Mouse (Mus musculus): ENCODE data around the gene Dnah6. TPM values are rescaled to one million over a fixed set of nuclear protein-coding genes. Genes with fewer than 3 reads are reported as not detected.

Gene Dnah6
- polyA plus RNA-seq, 1 experiment from 2014 or later = 0.95 TPM

DNA sequence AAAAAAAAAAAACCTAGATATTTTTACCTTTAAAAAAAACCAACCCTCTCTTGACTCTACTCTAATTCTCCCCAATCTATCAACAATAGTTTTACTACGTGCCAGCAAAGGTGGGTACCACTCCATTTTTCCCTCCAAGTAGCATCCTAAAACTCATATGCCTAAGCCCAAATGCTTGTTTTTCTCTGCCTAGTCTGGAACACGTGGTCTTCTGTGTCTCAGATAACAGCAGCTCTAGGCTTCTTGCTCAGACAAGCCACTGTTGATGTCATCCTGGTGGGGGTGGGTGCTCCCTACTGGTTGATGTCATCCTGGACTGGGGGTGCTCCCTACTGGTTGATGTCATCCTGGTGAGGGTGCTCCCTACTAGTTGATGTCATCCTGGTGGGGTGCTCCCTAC lies 17.7 kb downstream of the Dnah6 start:
- Histone ChIP-seq H3K9ac (replicated peaks; ENCODE audit: low read depth) (no peak overlapping the region), H3K4me2 (replicated peaks; ENCODE audit: low read depth, low read length) (no peak overlapping the region), H3K9me3 (ENCODE audit: low read length) (no peaks in the 10 kb centered on the region), H3K27ac (ENCODE audit: low read length) (no peak overlapping the region), H3K27me3 (replicated peaks; ENCODE audit: insufficient read depth, low read length) (no peaks in the 10 kb centered on the region), H3K4me3 (ENCODE audit: low read depth, low read length) (no peak overlapping the region), H3K36me3 (ENCODE audit: insufficient read depth, low read length) (no peaks in the 10 kb centered on the region), H3K4me1 (ENCODE audit: insufficient read depth, low read depth, low read length) (no peaks in the 10 kb centered on the region)
- no peak for TF ChIP-seq EP300 (IDR thresholded peaks at IDR 0.05)
- TF ChIP-seq CTCF (IDR thresholded peaks at IDR 0.05) = no peak
- no peak for ATAC-seq
- DNase-seq (ENCODE audit: low spot score) = no peak
- WGBS = 67% methylated on average over 2 of the region's 2 CpGs

DNA sequence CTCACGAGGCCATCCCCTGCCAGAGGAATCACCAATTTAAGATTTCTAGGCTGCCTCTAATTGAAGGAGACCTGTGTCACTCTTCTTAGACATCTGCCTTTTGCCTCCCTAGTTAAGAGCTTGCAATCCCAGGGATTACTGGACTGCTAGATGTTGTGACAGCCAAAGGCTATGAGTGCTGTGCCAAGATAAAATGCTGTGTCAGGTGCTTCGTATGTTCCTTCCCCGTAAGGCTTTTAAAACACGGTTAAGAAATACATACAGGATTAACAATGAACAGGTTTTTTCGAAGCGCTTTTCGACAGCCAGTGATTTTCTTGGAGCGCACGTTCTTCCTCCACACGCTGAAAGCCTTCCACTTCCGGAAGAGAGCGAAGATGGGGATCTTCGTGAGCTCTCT lies 26.2 kb downstream of the Dnah6 start:
- no peak for DNase-seq (ENCODE audit: low spot score)

DNA sequence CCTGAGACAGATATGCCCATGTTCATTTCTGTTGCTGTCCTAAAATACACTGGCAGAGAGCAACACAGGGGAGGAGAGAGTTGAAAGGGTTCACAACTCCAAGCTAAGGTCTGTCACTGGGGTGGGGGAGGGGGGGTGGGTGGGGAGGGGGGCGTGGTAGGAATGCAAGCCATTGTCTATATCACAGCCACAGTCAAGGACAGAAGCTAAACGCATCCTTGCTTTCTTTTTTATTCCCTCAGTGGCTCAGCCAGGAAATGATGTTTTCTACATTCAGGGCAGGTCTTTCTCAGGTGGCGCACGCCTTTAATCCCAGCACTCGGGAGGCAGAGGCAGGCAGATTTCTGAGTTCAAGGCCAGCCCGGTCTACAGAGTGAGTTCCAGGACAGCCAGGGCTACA lies 30.7 kb downstream of the Dnah6 start:
- Histone ChIP-seq H3K27me3 (replicated peaks; ENCODE audit: insufficient read depth, low read length) (no peaks in the 10 kb centered on the region), H3K4me3 (ENCODE audit: low read depth, low read length) (no peak overlapping the region), H3K4me2 (replicated peaks; ENCODE audit: low read depth, low read length) (no peak overlapping the region), H3K36me3 (ENCODE audit: insufficient read depth, low read length) (no peaks in the 10 kb centered on the region), H3K27ac (ENCODE audit: low read length) (no peak overlapping the region), H3K9me3 (ENCODE audit: low read length) (no peaks in the 10 kb centered on the region), H3K4me1 (ENCODE audit: insufficient read depth, low read depth, low read length) (no peaks in the 10 kb centered on the region), H3K9ac (replicated peaks; ENCODE audit: low read depth) (no peak overlapping the region)
- no peak for DNase-seq (ENCODE audit: low spot score)
- TF ChIP-seq EP300 (IDR thresholded peaks at IDR 0.05) (no peak), CTCF (IDR thresholded peaks at IDR 0.05) (no peak)
- ATAC-seq = no peak
- 73% methylated on average over 6 of the region's 6 CpGs for WGBS

More for the DNA sequence above, 26.2 kb downstream of the Dnah6 start:
- TF ChIP-seq EP300 (IDR thresholded peaks at IDR 0.05) = no peak
- no peak for TF ChIP-seq CTCF (IDR thresholded peaks at IDR 0.05)
- no peaks in the 10 kb centered on the region for H3K27me3 ChIP-seq (replicated peaks; ENCODE audit: insufficient read depth, low read length)
- no peaks in the 10 kb centered on the region for H3K9me3 ChIP-seq (ENCODE audit: low read length)
- no peak overlapping the region for H3K4me3 ChIP-seq (ENCODE audit: low read depth, low read length)
- no peaks in the 10 kb centered on the region for H3K36me3 ChIP-seq (ENCODE audit: insufficient read depth, low read length)
- no peak overlapping the region for H3K27ac ChIP-seq (ENCODE audit: low read length)
- no peak for ATAC-seq
- H3K4me2 ChIP-seq (replicated peaks; ENCODE audit: low read depth, low read length) = no peak overlapping the region
- H3K9ac ChIP-seq (replicated peaks; ENCODE audit: low read depth) = no peak overlapping the region
- no peaks in the 10 kb centered on the region for H3K4me1 ChIP-seq (ENCODE audit: insufficient read depth, low read depth, low read length)
- 91% methylated on average over 13 of the region's 13 CpGs for WGBS

DNA sequence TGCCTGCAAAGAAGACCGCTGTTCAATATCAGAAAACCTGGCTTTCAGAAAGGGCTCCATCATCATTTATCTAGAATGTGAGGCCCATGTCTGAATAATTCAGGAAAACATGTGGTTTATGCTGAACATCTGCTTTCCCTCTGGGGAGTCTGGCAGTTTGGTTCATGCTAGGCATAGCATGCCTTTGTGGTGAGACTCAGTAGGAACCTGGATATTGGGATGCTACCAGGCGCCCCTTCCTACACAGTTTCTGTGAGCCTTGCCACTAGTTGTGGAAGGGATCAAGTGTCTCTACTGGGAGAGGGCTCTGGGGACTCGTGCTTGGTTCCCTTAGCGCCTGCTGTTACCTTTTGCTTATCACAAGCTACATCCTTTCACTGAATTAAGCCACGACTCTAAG lies 37.2 kb downstream of the Dnah6 start:
- 75% methylated on average over 5 of the region's 5 CpGs for WGBS
- Histone ChIP-seq H3K27me3 (replicated peaks; ENCODE audit: insufficient read depth, low read length) (no peaks in the 10 kb centered on the region), H3K4me1 (ENCODE audit: insufficient read depth, low read depth, low read length) (no peaks in the 10 kb centered on the region), H3K27ac (ENCODE audit: low read length) (no peak overlapping the region), H3K4me3 (ENCODE audit: low read depth, low read length) (no peak overlapping the region), H3K9ac (replicated peaks; ENCODE audit: low read depth) (no peak overlapping the region), H3K4me2 (replicated peaks; ENCODE audit: low read depth, low read length) (no peak overlapping the region), H3K9me3 (ENCODE audit: low read length) (no peaks in the 10 kb centered on the region), H3K36me3 (ENCODE audit: insufficient read depth, low read length) (no peaks in the 10 kb centered on the region)
- ATAC-seq = no peak
- DNase-seq (ENCODE audit: low spot score) = no peak
- TF ChIP-seq EP300 (IDR thresholded peaks at IDR 0.05) (no peak), CTCF (IDR thresholded peaks at IDR 0.05) (no peak)

DNA sequence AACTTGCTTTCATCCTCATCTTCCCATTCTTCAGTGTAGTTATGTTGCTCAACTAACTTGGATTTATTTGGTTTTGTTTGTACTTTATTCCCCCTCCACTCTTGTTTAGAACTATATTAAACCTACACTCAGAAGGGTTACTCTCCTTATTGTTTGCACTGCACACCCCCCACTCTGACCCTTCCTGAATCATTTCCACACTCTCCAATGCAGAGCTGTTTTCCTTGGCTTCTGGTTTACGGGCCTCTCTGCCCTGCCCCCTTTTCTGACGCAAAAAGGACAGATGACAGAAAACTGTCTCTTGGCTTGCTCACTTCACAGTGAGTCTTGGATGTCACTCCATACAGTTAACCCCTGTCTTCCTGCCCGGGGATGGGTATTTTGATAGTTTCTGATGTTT lies 38.5 kb downstream of the Dnah6 start:
- no peak overlapping the region for H3K9ac ChIP-seq (replicated peaks; ENCODE audit: low read depth)
- ATAC-seq (no peak), DNase-seq (ENCODE audit: low spot score) (no peak)
- no peaks in the 10 kb centered on the region for H3K36me3 ChIP-seq (ENCODE audit: insufficient read depth, low read length)
- H3K9me3 ChIP-seq (ENCODE audit: low read length) = no peaks in the 10 kb centered on the region
- no peaks in the 10 kb centered on the region for H3K27me3 ChIP-seq (replicated peaks; ENCODE audit: insufficient read depth, low read length)
- TF ChIP-seq CTCF (IDR thresholded peaks at IDR 0.05) = no peak
- H3K4me2 ChIP-seq (replicated peaks; ENCODE audit: low read depth, low read length) = no peak overlapping the region
- H3K4me1 ChIP-seq (ENCODE audit: insufficient read depth, low read depth, low read length) = no peaks in the 10 kb centered on the region
- no peak overlapping the region for H3K4me3 ChIP-seq (ENCODE audit: low read depth, low read length)
- no peak overlapping the region for H3K27ac ChIP-seq (ENCODE audit: low read length)
- WGBS = 36% methylated on average over 3 of the region's 3 CpGs

DNA sequence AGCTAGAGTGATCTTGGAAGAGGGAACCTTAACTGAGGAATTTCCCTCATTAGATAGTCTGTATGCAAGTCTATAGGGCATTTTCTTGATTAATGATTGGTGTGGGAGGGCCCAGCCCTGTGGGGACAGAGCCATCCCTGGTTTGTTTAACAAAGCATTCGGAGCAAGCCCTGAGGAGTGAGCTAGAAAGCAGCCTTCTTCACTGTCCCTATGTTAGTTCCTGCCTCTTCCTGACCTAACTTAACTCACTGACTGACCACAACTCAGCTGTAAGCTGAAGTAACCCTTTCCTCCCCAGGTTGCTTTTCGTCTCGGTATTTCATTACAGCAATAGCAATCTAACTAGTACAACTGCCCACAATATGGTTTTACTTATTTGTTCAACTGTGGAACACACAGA lies 39.0 kb downstream of the Dnah6 start:
- WGBS = 29% methylated on average over 3 of the region's 3 CpGs
- TF ChIP-seq EP300 (IDR thresholded peaks at IDR 0.05) (no peak), CTCF (IDR thresholded peaks at IDR 0.05) (no peak)
- Histone ChIP-seq H3K27ac (ENCODE audit: low read length) (no peak overlapping the region), H3K9ac (replicated peaks; ENCODE audit: low read depth) (no peak overlapping the region), H3K27me3 (replicated peaks; ENCODE audit: insufficient read depth, low read length) (no peaks in the 10 kb centered on the region), H3K36me3 (ENCODE audit: insufficient read depth, low read length) (no peaks in the 10 kb centered on the region), H3K9me3 (ENCODE audit: low read length) (no peaks in the 10 kb centered on the region), H3K4me2 (replicated peaks; ENCODE audit: low read depth, low read length) (no peak overlapping the region), H3K4me3 (ENCODE audit: low read depth, low read length) (no peak overlapping the region), H3K4me1 (ENCODE audit: insufficient read depth, low read depth, low read length) (no peaks in the 10 kb centered on the region)
- no peak for ATAC-seq
- DNase-seq (ENCODE audit: low spot score) = no peak

DNA sequence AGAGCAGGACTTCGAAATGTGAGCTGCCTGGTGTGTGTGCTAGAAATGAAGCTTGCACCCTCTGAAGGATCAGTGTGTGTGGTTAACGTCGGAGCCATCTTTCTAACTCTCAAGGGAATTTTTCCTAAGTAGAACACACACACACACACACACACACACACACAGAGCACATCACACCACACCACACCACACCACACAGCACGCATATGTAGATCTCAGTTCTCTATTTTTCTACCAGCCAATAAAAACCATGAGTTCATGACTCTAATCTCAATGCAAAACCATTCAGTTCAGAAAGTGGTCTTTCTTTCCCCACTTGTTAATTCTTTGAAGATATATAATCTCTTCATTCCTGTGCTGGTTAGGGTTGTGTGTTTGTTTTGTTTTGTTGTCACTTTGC lies 39.4 kb downstream of the Dnah6 start:
- TF ChIP-seq EP300 (IDR thresholded peaks at IDR 0.05) (no peak), CTCF (IDR thresholded peaks at IDR 0.05) (no peak)

More for the DNA sequence above, 39.4 kb downstream of the Dnah6 start:
- DNase-seq (ENCODE audit: low spot score) (no peak), ATAC-seq (no peak)
- Histone ChIP-seq H3K4me3 (ENCODE audit: low read depth, low read length) (no peak overlapping the region), H3K27ac (ENCODE audit: low read length) (no peak overlapping the region), H3K4me1 (ENCODE audit: insufficient read depth, low read depth, low read length) (no peaks in the 10 kb centered on the region), H3K27me3 (replicated peaks; ENCODE audit: insufficient read depth, low read length) (no peaks in the 10 kb centered on the region), H3K9ac (replicated peaks; ENCODE audit: low read depth) (no peak overlapping the region), H3K9me3 (ENCODE audit: low read length) (no peaks in the 10 kb centered on the region), H3K4me2 (replicated peaks; ENCODE audit: low read depth, low read length) (no peak overlapping the region), H3K36me3 (ENCODE audit: insufficient read depth, low read length) (no peaks in the 10 kb centered on the region)
- WGBS = 64% methylated on average over 4 of the region's 4 CpGs

Data from lung, postnatal 0 days (tissue).